Mouse (Mus musculus) cerebellum, adult 11-12 months (tissue): ENCODE measurements around the gene Gm4737.
"Not testable (repeated sequence)": the region's sequence is repeated elsewhere in the genome, so short reads cannot be mapped to it uniquely, and the experiment has no call there.

Experiments
- DNase-seq: peaks from one replicate; pipeline ENCODE4 v3.0.0; 2022

The Gm4737 gene

DNA sequence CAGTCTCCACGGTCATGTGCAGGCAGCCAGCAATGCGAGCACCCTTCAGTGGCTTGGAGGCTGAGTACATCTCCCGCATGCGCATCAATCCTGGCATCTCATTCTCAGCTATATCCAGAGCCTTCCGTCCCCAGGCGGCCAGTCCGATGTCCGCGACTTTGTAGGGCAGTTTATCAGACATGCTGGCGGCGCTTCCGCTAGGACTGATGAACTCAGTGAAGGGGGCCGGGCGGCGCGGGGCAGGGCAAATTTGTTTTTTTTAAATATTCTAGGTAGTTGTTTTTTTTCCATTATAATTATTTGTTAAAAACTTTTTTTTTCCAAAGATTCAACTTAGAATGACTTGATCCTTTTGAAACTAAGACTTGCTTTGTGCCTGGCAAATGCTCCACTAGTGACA, at the start of gene Gm4737:
Gene Gm4737, minus strand, starts transcription at position 246 of the 400 bp plus-strand sequence.
- not testable (repeated sequence) for DNase-seq

- DNase-seq: no peak
Measured at GRCm38 (mm10) chr16:46195792-46196191, 40.9 kb upstream of the Gm4737 start.

DNA sequence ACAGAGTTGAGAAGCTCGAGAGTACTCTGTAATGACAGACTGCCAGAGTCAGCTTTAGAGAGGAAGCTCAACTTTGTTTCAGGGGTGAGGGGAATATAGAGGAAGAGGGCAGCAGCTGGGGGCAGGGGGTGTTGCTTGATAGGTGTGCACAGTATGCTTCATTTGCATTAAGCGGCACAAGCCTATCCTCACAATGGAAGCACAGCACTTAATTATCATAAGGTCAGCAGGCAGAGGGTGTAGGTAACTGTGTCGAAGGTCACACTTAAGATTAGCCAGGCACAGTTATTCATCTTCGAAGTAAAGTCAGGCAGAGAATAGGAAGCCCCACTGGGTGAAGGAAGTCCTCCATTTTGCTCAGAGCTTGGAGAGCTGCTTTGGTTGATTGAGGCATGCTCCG, 28.2 kb upstream of the Gm4737 start:
- no peak for DNase-seq

- no peak for DNase-seq
Measured at GRCm38 (mm10) chr16:46178121-46178801, 23.4 kb upstream of the Gm4737 start.

GRCm38 (mm10) chr16:46173039-46173438, 18.2 kb upstream of the Gm4737 start:
- no peak for DNase-seq

DNA sequence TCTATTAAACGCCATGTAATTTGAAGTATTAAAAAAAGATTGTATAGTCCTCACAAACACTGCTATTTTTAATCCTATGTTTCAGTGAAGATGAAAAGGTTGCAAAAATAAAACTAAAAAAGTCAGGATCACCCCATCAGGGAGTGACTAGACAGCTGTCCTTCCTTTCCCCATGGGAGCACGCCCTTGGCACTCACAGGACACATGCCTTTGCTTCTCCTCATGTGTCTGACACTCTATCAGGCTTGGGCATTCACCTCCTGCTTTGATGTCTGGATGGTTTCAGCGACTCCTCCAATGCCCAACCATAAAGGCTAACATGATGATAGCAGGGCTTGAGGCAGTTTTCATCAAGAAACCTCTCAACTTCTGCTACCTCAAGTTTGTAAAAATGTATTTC, 12.1 kb upstream of the Gm4737 start:
- no peak for DNase-seq

DNA sequence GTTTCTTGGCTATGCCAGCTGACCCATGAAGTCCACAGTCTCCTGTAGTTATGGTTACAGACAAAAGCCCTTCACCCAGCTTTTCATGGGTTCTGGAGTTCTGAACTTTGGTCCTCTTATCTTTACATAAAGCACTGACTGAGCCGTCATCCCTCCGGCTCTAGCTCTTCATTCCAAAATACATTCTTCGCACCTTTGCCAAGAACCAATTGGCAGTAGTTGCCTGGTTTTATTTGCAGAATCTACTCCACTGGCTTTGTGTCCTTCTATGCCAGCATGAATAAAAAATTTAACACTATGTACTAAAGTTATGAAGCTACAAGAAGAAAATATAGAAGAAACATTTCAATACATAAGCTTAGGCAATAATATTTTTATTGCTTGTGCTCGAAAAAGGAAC, 10.4 kb upstream of the Gm4737 start:
- DNase-seq: no peak

DNA sequence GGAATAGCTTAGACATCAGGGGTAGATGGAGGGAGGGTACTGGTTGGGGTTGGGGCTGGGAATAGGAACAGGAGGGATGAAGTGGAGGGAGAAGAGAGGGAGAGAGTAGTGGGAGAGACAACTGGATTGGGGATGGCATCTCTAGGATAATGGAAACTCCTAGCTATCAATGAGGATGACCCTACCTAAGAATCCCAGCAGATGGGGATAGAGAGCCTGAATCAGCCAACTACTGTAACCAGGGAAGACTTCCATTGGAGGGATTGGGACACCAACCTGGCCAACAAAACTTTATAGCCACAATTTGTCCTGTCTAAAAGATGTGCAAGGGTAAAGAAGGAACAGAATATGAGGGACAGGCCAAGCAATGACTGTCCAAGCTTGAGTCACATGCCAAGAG, 3.7 kb downstream of the Gm4737 start:
- no peak for DNase-seq

- DNase-seq: no peak
Measured at GRCm38 (mm10) chr16:46148661-46149341, 6.1 kb downstream of the Gm4737 start.

DNA sequence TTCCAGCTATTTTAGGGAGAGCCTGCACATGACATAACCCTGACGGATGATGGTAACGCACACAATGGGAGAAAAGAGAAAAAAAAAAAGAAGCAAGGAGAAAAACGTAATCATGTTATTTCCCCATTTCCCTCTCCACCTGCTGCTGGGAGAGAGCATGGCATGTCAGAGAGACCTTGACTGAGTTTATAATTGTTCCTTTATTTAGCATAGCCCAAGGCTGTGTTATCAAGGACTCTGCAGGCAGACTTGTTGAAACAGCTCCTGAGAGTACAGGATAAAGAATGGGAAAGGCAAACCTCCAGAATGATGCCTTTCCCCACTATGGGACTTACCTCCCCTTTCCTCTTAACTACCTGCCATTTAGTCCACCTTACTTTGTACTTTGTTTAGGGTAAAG, 7.9 kb downstream of the Gm4737 start:
- no peak for DNase-seq

GRCm38 (mm10) chr16:46122238-46122637, 32.6 kb downstream of the Gm4737 start:
- DNase-seq: no peak

- no peak for DNase-seq
Measured at GRCm38 (mm10) chr16:46121420-46121819, 33.5 kb downstream of the Gm4737 start.

GRCm38 (mm10) chr16:46120607-46121006, 34.3 kb downstream of the Gm4737 start:
- no peak for DNase-seq

DNA sequence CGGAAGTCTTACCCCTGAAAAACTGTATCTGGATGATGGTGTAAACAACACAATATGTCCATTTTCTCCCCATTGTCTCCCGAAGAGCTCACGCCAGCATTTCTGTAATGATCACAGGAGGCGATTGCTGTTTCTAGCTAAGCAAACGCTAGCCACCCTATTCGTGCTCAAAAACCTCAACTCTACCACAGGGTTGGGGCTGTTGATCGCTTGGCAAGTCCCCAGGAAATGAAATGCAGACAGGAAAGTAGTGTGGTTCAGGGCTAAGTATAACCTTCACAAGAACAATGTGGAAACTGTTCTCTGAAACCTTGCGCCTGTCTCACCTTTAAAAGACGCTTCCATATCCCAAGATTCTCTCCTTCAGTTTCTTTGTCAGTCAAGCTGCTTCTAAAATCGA, 34.9 kb downstream of the Gm4737 start, which contains the start of gene Cd96:
Gene Cd96, minus strand, starts transcription at position 232 of the 400 bp plus-strand sequence.
- DNase-seq: no peak

- DNase-seq: no peak
Measured at GRCm38 (mm10) chr16:46117645-46118044, 37.2 kb downstream of the Gm4737 start.

GRCm38 (mm10) chr16:46114727-46115126, 40.1 kb downstream of the Gm4737 start:
- DNase-seq: no peak

- no peak for DNase-seq
Measured at GRCm38 (mm10) chr16:46109536-46109935, 45.3 kb downstream of the Gm4737 start.

DNA sequence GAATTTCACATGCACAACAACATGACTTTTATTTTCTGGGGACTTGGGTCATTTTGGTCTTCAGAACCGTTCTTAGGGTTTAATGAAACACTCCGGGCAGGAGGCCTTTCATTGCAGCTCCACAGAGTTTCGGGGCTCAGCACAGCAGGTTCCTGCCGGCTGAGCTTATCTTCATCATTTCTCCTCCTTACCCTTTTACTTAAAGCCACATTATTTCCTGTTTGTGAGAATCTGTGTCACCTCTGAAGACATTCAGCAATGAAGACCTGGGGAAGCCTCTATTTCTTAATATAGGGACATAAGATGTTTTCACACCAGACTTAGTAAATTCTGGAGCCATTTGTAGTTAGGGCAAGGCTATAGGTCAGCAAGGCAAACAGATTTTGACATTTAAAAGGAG, 47.4 kb downstream of the Gm4737 start:
- no peak for DNase-seq

- no peak for DNase-seq
Measured at GRCm38 (mm10) chr16:46104491-46104890, 50.4 kb downstream of the Gm4737 start.
